Mouse (Mus musculus) kidney, adult 18-20 months (tissue): ENCODE results near the gene Rad9b.
"Not testable (repeated sequence)": the region's sequence is repeated elsewhere in the genome, so short reads cannot be mapped to it uniquely, and the experiment has no call there.

Source experiments
- DNase-seq: peaks from one replicate; pipeline ENCODE4 v3.0.0; 2021

Rad9b gene

GRCm38 (mm10) chr5:122354492-122355067, 547 bp upstream of the Rad9b start:
- no peak for DNase-seq

- no peak for DNase-seq
These were observed 8.3 kb downstream of the Rad9b start for GRCm38 (mm10) chr5:122345777-122346176.

GRCm38 (mm10) chr5:122344260-122344659, 9.8 kb downstream of the Rad9b start:
- peak; percentile 78 for DNase-seq

GRCm38 (mm10) chr5:122343768-122344167, 10.3 kb downstream of the Rad9b start:
- no peak for DNase-seq

GRCm38 (mm10) chr5:122342874-122343273, 11.2 kb downstream of the Rad9b start:
- no peak for DNase-seq

- no peak for DNase-seq
These were observed 17.3 kb downstream of the Rad9b start for GRCm38 (mm10) chr5:122336554-122337294.

- DNase-seq, result no peak
These were observed 19.4 kb downstream of the Rad9b start for GRCm38 (mm10) chr5:122334682-122335081.

GRCm38 (mm10) chr5:122330269-122330668, 23.8 kb downstream of the Rad9b start:
- DNase-seq, result no peak

- no peak for DNase-seq
These were observed 26.8 kb downstream of the Rad9b start for GRCm38 (mm10) chr5:122327283-122327682.

GRCm38 (mm10) chr5:122325477-122325876, 28.6 kb downstream of the Rad9b start:
- DNase-seq, result no peak

GRCm38 (mm10) chr5:122324608-122325431, 29.2 kb downstream of the Rad9b start:
- no peak for DNase-seq

- DNase-seq, result no peak
These were observed 30.5 kb downstream of the Rad9b start for GRCm38 (mm10) chr5:122323523-122323922.

GRCm38 (mm10) chr5:122320205-122320781, 33.7 kb downstream of the Rad9b start:
- DNase-seq, result no peak

- DNase-seq, result peak; percentile 46
These were observed 34.4 kb downstream of the Rad9b start for GRCm38 (mm10) chr5:122319474-122320204.

- DNase-seq, result not testable (repeated sequence)
These were observed 35.1 kb downstream of the Rad9b start for GRCm38 (mm10) chr5:122318976-122319375.

- DNase-seq, result peak; percentile 35
These were observed 35.9 kb downstream of the Rad9b start for GRCm38 (mm10) chr5:122318100-122318499.

GRCm38 (mm10) chr5:122317329-122318045, 36.5 kb downstream of the Rad9b start:
- DNase-seq, result peak; percentile 59

- peak; percentile 95 for DNase-seq
These were observed 38.9 kb downstream of the Rad9b start for GRCm38 (mm10) chr5:122314966-122315667.

GRCm38 (mm10) chr5:122312942-122313684, 40.9 kb downstream of the Rad9b start:
- DNase-seq, result peak; percentile 58

- DNase-seq, result no peak
These were observed 41.7 kb downstream of the Rad9b start for GRCm38 (mm10) chr5:122312346-122312745.
